Mouse (Mus musculus) intestine, embryonic 16.5 days (tissue): ENCODE results near the gene Tctex1d4. TPM values are rescaled to one million over a fixed set of nuclear protein-coding genes. Genes with fewer than 3 reads are reported as not detected.
A peak's percentile ranks its signal among the peaks of the same experiment; 100 is the strongest.

Source experiments
- ATAC-seq: fragments of 200-750 bp; cut with Nextera tagmentation; 2 replicates; pipeline ENCODE4 v1.8.0; 2017; ENCODE audit warnings: moderate TSS enrichment, moderate library complexity
- H3K27ac ChIP-seq: fragments of 300-500 bp; sonication (generic); 2 replicates; pipeline ENCODE4 v1.5.1; 2014; ENCODE audit warnings: mild to moderate bottlenecking, low read length
- H3K27me3 ChIP-seq: fragments of 300-500 bp; sonication (generic); replicated peaks from 2 replicates; pipeline ENCODE4 v1.6.1; 2014; ENCODE audit warnings: low read length, control low read depth, mixed read lengths; ENCODE audit not compliant: control insufficient read depth, insufficient read depth
- H3K36me3 ChIP-seq: fragments of 300-500 bp; sonication (generic); 2 replicates; pipeline ENCODE4 v1.6.1; 2014; ENCODE audit warnings: low read length, control low read depth; ENCODE audit not compliant: control insufficient read depth, insufficient read depth
- H3K4me1 ChIP-seq: fragments of 300-500 bp; sonication (generic); 2 replicates; pipeline ENCODE4 v1.6.1; 2014; ENCODE audit warnings: low read length, control low read depth, mixed read lengths; ENCODE audit not compliant: control insufficient read depth, insufficient read depth
- H3K4me2 ChIP-seq: fragments of 300-500 bp; sonication (generic); 2 replicates; pipeline ENCODE4 v1.6.1; 2014; ENCODE audit warnings: low read depth, low read length, control low read depth
- H3K4me3 ChIP-seq: fragments of 300-500 bp; sonication (generic); 2 replicates; pipeline ENCODE4 v1.5.1; 2014; ENCODE audit warnings: mild to moderate bottlenecking, low read length
- H3K9ac ChIP-seq: fragments of 300-500 bp; sonication (generic); 2 replicates; pipeline ENCODE4 v1.6.1; 2014; ENCODE audit warnings: low read depth, low read length
- H3K9me3 ChIP-seq: fragments of 300-500 bp; sonication (generic); 2 replicates; pipeline ENCODE4 v1.6.1; 2016; ENCODE audit warnings: low read length, control low read depth; ENCODE audit not compliant: control insufficient read depth
- WGBS: fragments of 180-500 bp; shearing (Covaris S2); extraction: QIAGEN DNeasy Blood & Tissue Kit; methylation state at CpG from one replicate; pipeline ENCODE4 v1.1.7; 2014; 5-methylcytosine and 5-hydroxymethylcytosine counted together
- microRNA-seq: library from miRNA; unstranded; fragments of <30 nt; microRNA quantifications from one replicate; pipeline ENCODE4, GENCODE M21; 2016
- polyA plus RNA-seq: library from polyadenylated mRNA; unstranded; fragments of >200 nt; fragmentation: Nextera tagmentation; extraction: Ambion mirVana; gene quantifications from 2 replicates; pipeline ENCODE4 v1.2.1, GENCODE M21; 2015

Tctex1d4 gene
- polyA plus RNA-seq, 1 experiment from 2014 or later = not detected

GRCm38 (mm10) chr4:117155792-117156355 is 29.3 kb downstream of the Tctex1d4 start, which contains the start of gene Rps8:
Rps8 (minus strand) TSS chr4:117156243.
- peak within 1 kb of the TSS; percentile 89 for H3K27ac ChIP-seq
- ATAC-seq = peak; percentile 94
- H3K9ac ChIP-seq = peak within 1 kb of the TSS; percentile 98
- WGBS = under 1% methylated on average over 52 of the region's 52 CpGs
- no peaks in the 10 kb centered on the region for H3K9me3 ChIP-seq
- no peaks in the 10 kb centered on the region for H3K27me3 ChIP-seq
- peaks cover 24% of the 10 kb centered on the region for H3K36me3 ChIP-seq
- peak within 1 kb of the TSS; percentile 85 for H3K4me3 ChIP-seq
- peak within 1 kb of the TSS; percentile 65 for H3K4me2 ChIP-seq
- peaks cover 22% of the 10 kb centered on the region for H3K4me1 ChIP-seq

GRCm38 (mm10) chr4:117156372-117156771 is 29.8 kb downstream of the Tctex1d4 start:
- Histone ChIP-seq H3K27ac (no peak overlapping the region), H3K4me2 (peak overlapping the region; percentile 30; the same call in 1 of the 2 replicates), H3K9ac (peak overlapping the region; percentile 98), H3K27me3 (no peaks in the 10 kb centered on the region), H3K4me3 (peak overlapping the region; percentile 85), H3K9me3 (no peaks in the 10 kb centered on the region), H3K36me3 (peaks cover 19% of the 10 kb centered on the region), H3K4me1 (peaks cover 22% of the 10 kb centered on the region)
- 28% methylated on average over 6 of the region's 6 CpGs for WGBS
- no peak for ATAC-seq

GRCm38 (mm10) chr4:117159666-117160065 is 33.1 kb downstream of the Tctex1d4 start:
- H3K4me3 ChIP-seq = no peak overlapping the region
- H3K9me3 ChIP-seq = no peaks in the 10 kb centered on the region
- ATAC-seq = no peak
- no peaks in the 10 kb centered on the region for H3K4me1 ChIP-seq
- H3K27me3 ChIP-seq = no peaks in the 10 kb centered on the region
- no peak overlapping the region for H3K4me2 ChIP-seq
- H3K27ac ChIP-seq = no peak overlapping the region
- 83% methylated on average over 10 of the region's 10 CpGs for WGBS
- peaks cover 8% of the 10 kb centered on the region; the same call in 1 of the 2 replicates for H3K36me3 ChIP-seq
- no peak overlapping the region for H3K9ac ChIP-seq

DNA sequence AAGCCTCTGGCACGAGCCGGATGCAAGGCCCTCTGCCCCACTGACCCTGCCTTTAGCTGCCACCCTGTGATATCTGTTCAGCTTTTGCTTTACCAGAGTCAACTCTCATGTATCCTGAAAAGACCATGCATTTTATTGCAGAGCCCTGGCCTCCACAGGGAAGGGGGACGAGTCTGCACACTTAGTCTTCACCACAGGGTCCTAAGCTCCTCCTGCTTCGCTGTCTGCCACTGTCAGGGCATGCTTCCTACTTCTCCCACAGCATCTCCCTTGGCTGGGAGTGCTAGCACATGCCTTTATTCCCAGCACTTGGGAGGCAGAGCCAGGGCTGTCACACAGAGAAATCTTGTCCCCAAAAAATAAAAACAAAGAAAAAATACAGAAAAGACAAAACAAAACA is 34.6 kb downstream of the Tctex1d4 start:
- no peaks in the 10 kb centered on the region for H3K27me3 ChIP-seq
- no peak overlapping the region for H3K4me2 ChIP-seq
- no peak for ATAC-seq
- H3K4me1 ChIP-seq = no peaks in the 10 kb centered on the region
- H3K27ac ChIP-seq = no peak overlapping the region
- WGBS = 58% methylated on average over 4 of the region's 4 CpGs
- no peak overlapping the region for H3K4me3 ChIP-seq
- no peaks in the 10 kb centered on the region for H3K9me3 ChIP-seq
- peaks cover 23% of the 10 kb centered on the region for H3K36me3 ChIP-seq
- H3K9ac ChIP-seq = no peak overlapping the region

- Histone ChIP-seq H3K27me3 (no peaks in the 10 kb centered on the region), H3K36me3 (peaks cover 35% of the 10 kb centered on the region), H3K9me3 (no peaks in the 10 kb centered on the region), H3K4me2 (no peak overlapping the region), H3K4me1 (no peaks in the 10 kb centered on the region), H3K9ac (no peak overlapping the region), H3K4me3 (no peak overlapping the region), H3K27ac (no peak overlapping the region)
- 74% methylated on average over 5 of the region's 5 CpGs for WGBS
- no peak for ATAC-seq
Observed at GRCm38 (mm10) chr4:117169936-117170335, 43.3 kb downstream of the Tctex1d4 start.

Small RNA genes within 50 kb of the gene (microRNA-seq; reads per million reads assigned to microRNA genes)
- not detected for gene Gm22398

Other genes with a start within 250 kb of the Tctex1d4 start
- gene Zswim5, start 249.4 kb upstream of the Tctex1d4 start, polyA plus RNA-seq = 1.2 and 1.4 TPM in 2 replicates
- 72.8 and 82.8 TPM in 2 replicates for gene Urod, start 132.4 kb upstream of the Tctex1d4 start, polyA plus RNA-seq
- gene Hectd3, start 131.5 kb upstream of the Tctex1d4 start, polyA plus RNA-seq = 14.0 and 15.6 TPM in 2 replicates
- 26.8 and 31.4 TPM in 2 replicates for gene Eif2b3, start 107.4 kb upstream of the Tctex1d4 start, polyA plus RNA-seq
- gene Ptch2, start 30.7 kb upstream of the Tctex1d4 start, polyA plus RNA-seq = 6.2 and 6.4 TPM in 2 replicates
- gene Btbd19, start 1.1 kb upstream of the Tctex1d4 start, polyA plus RNA-seq = 3.9 and 4.8 TPM in 2 replicates
- 2.5 and 4.1 TPM in 2 replicates for gene Plk3, start 7.2 kb downstream of the Tctex1d4 start, polyA plus RNA-seq
- gene Rps8, start 29.4 kb downstream of the Tctex1d4 start, polyA plus RNA-seq = 811 and 851 TPM in 2 replicates
- gene Kif2c, start 55.8 kb downstream of the Tctex1d4 start, polyA plus RNA-seq = 35.9 and 41.3 TPM in 2 replicates
- gene Tmem53, start 125.2 kb downstream of the Tctex1d4 start, polyA plus RNA-seq = 11.2 and 11.8 TPM in 2 replicates
- gene Armh1, start 125.3 kb downstream of the Tctex1d4 start, polyA plus RNA-seq = 0.40 and 0.47 TPM in 2 replicates